Mouse (Mus musculus) ES-Bruce4 (cell line): Measurements from ENCODE around the gene Lama5.

Source experiments
- CTCF ChIP-seq: IDR thresholded peaks from one replicate; pipeline ENCODE4 v1.8.1; 2011; ENCODE audit warnings: low read depth, low read length
- EP300 ChIP-seq: IDR thresholded peaks from 2 replicates; pipeline ENCODE4 v1.6.1; 2011; ENCODE audit warnings: low read depth, low read length; ENCODE audit not compliant: insufficient read depth

- no peak for TF ChIP-seq CTCF
- no peak for TF ChIP-seq EP300
Measured at GRCm38 (mm10) chr2:180201303-180201702, 24.4 kb downstream of the Lama5 start.
